Mouse (Mus musculus) forebrain, embryonic 12.5 days (tissue): ENCODE measurements around the gene Jarid2. TPM values are rescaled to one million over a fixed set of nuclear protein-coding genes. Genes with fewer than 3 reads are reported as not detected.

Experiments
- ATAC-seq: fragments of 200-750 bp; cut with Nextera tagmentation; 2 replicates; pipeline ENCODE4 v1.8.0; 2017; ENCODE audit warnings: moderate TSS enrichment; ENCODE audit not compliant: low FRiP score
- H3K27ac ChIP-seq: fragments of 300-500 bp; sonication (generic); 2 replicates; pipeline ENCODE4 v1.5.1; 2016; ENCODE audit warnings: mild to moderate bottlenecking
- H3K27me3 ChIP-seq: fragments of 300-500 bp; sonication (generic); 2 replicates; pipeline ENCODE4 v1.6.1; 2016; ENCODE audit warnings: mild to moderate bottlenecking
- H3K36me3 ChIP-seq: fragments of 300-500 bp; sonication (generic); replicated peaks from 2 replicates; pipeline ENCODE4 v1.6.1; 2016; ENCODE audit warnings: mild to moderate bottlenecking
- H3K4me1 ChIP-seq: fragments of 300-500 bp; sonication (generic); 2 replicates; pipeline ENCODE4 v1.6.1; 2016
- H3K4me2 ChIP-seq: fragments of 300-500 bp; sonication (generic); 2 replicates; pipeline ENCODE4 v1.6.1; 2016; ENCODE audit warnings: mild to moderate bottlenecking, moderate library complexity
- H3K4me3 ChIP-seq: fragments of 300-500 bp; sonication (generic); replicated peaks from 2 replicates; pipeline ENCODE4 v1.5.1; 2016; ENCODE audit warnings: mild to moderate bottlenecking
- H3K9ac ChIP-seq: fragments of 300-500 bp; sonication (generic); 2 replicates; pipeline ENCODE4 v1.6.1; 2016; ENCODE audit warnings: mild to moderate bottlenecking
- H3K9me3 ChIP-seq: fragments of 300-500 bp; sonication (generic); 2 replicates; pipeline ENCODE4 v1.6.1; 2016
- WGBS: fragments of 180-500 bp; shearing (Covaris S2); methylation state at CpG from one replicate; pipeline ENCODE4 v1.1.7; 2016; 5-methylcytosine and 5-hydroxymethylcytosine counted together
- polyA plus RNA-seq: library from polyadenylated mRNA; unstranded; fragments of >200 nt; fragmentation: Nextera tagmentation; extraction: Ambion mirVana; gene quantifications from 2 replicates; pipeline ENCODE4 v1.2.1, GENCODE M21; 2016

Jarid2 gene
- polyA plus RNA-seq, 1 experiment from 2014 or later: 67.3 TPM

GRCm38 (mm10) chr13:44913560-44913959 is 184.3 kb downstream of the Jarid2 start:
- Histone ChIP-seq H3K9me3 (no peaks in the 10 kb centered on the region), H3K9ac (no peak overlapping the region), H3K4me1 (peaks cover 6% of the 10 kb centered on the region; the same call in 1 of the 2 replicates), H3K4me2 (no peak overlapping the region), H3K27me3 (no peaks in the 10 kb centered on the region), H3K27ac (no peak overlapping the region), H3K36me3 (peaks cover 96% of the 10 kb centered on the region), H3K4me3 (no peak overlapping the region)
- 68% methylated on average over 7 of the region's 7 CpGs for WGBS
- no peak for ATAC-seq

- Histone ChIP-seq H3K27ac (no peak overlapping the region), H3K27me3 (no peaks in the 10 kb centered on the region), H3K4me2 (no peak overlapping the region), H3K9ac (no peak overlapping the region), H3K36me3 (peaks cover 99% of the 10 kb centered on the region), H3K9me3 (no peaks in the 10 kb centered on the region), H3K4me1 (peaks cover 3% of the 10 kb centered on the region; the same call in 1 of the 2 replicates), H3K4me3 (no peak overlapping the region)
- 95% methylated on average over 5 of the region's 5 CpGs for WGBS
- no peak for ATAC-seq
These were observed 186.1 kb downstream of the Jarid2 start for GRCm38 (mm10) chr13:44915382-44915781.

DNA sequence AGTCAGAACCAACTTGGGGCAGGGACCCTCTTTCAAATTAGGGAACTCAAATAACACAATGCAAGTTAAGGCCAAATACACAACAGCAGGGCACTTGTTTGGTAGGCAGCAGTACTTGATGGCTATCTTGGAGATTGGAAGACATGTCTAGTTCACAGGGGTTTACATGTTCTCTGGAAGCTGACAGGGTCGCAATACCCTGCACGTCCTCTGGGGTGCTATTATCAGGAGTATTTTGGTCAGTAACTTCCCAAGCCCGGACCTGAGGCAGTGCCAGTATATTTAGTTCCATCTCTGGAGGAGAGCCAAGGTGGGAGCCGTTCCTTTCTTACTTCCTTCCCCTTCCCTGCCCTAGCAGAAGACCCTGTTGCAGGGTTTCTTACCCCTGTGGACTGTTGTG is 186.7 kb downstream of the Jarid2 start:
- H3K4me1 ChIP-seq: peaks cover 3% of the 10 kb centered on the region; the same call in 1 of the 2 replicates
- WGBS: 81% methylated on average over 4 of the region's 4 CpGs
- no peaks in the 10 kb centered on the region for H3K9me3 ChIP-seq
- H3K27me3 ChIP-seq: no peaks in the 10 kb centered on the region
- no peak overlapping the region for H3K9ac ChIP-seq
- H3K4me3 ChIP-seq: no peak overlapping the region
- no peak for ATAC-seq
- H3K27ac ChIP-seq: no peak overlapping the region
- H3K36me3 ChIP-seq: peaks cover 99% of the 10 kb centered on the region
- no peak overlapping the region for H3K4me2 ChIP-seq

GRCm38 (mm10) chr13:44917202-44917601 is 187.9 kb downstream of the Jarid2 start:
- H3K36me3 ChIP-seq: peaks cover 99% of the 10 kb centered on the region
- H3K9ac ChIP-seq: no peak overlapping the region
- peaks cover 3% of the 10 kb centered on the region; the same call in 1 of the 2 replicates for H3K4me1 ChIP-seq
- H3K27ac ChIP-seq: no peak overlapping the region
- no peaks in the 10 kb centered on the region for H3K27me3 ChIP-seq
- no peak overlapping the region for H3K4me3 ChIP-seq
- no peaks in the 10 kb centered on the region for H3K9me3 ChIP-seq
- H3K4me2 ChIP-seq: no peak overlapping the region
- WGBS: 90% methylated on average over 4 of the region's 4 CpGs
- ATAC-seq: no peak

DNA sequence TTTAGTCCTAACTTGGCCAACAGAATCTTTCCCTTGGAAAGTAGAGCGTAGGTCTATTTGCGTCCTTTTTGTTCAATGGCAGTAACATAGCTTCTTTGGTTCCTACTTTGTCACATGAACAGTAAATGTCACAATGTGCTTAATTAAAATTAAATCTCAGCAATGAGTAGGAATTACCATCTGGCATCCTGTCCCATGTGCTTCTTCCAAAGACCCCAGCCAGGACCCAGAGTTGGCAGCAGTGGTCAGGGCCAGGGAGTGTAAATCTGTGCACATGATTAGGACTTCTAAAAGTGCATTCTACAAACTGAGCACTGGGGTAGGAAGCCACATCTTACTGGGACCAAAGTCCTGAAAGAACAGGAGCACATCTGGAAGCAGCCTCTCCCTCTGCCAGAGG is 189.0 kb downstream of the Jarid2 start:
- Histone ChIP-seq H3K4me3 (no peak overlapping the region), H3K4me1 (no peaks in the 10 kb centered on the region), H3K27ac (no peak overlapping the region), H3K9me3 (no peaks in the 10 kb centered on the region), H3K27me3 (no peaks in the 10 kb centered on the region), H3K36me3 (peaks cover 100% of the 10 kb centered on the region), H3K4me2 (no peak overlapping the region), H3K9ac (no peak overlapping the region)
- ATAC-seq: no peak
- 92% methylated on average over 2 of the region's 2 CpGs for WGBS

DNA sequence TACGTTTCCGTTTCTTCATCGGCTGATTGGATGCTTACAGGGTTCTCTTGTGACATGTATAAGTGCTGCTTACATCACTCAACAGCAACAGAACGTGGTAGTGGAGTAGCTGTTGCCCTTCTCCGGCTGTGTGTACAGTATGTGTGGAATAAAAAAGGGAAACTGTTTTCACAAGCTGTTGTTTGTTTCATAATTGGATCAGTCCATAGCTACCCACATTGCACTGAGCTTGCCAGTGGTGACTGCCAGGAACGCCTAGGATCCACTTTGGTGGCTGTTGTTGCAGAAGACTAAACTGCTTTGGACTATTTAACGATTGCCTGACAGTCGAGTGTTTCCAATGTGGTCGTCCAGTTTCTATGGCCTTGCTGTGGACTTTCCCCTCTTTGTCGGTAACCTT is 191.8 kb downstream of the Jarid2 start:
- peaks cover 98% of the 10 kb centered on the region for H3K36me3 ChIP-seq
- 76% methylated on average over 10 of the region's 10 CpGs for WGBS
- H3K9ac ChIP-seq: no peak overlapping the region
- H3K27ac ChIP-seq: no peak overlapping the region
- no peaks in the 10 kb centered on the region for H3K4me1 ChIP-seq
- H3K4me3 ChIP-seq: no peak overlapping the region
- H3K4me2 ChIP-seq: no peak overlapping the region
- H3K27me3 ChIP-seq: no peaks in the 10 kb centered on the region
- no peaks in the 10 kb centered on the region for H3K9me3 ChIP-seq
- ATAC-seq: no peak

GRCm38 (mm10) chr13:44921721-44922120 is 192.4 kb downstream of the Jarid2 start:
- no peak overlapping the region for H3K9ac ChIP-seq
- H3K36me3 ChIP-seq: peaks cover 94% of the 10 kb centered on the region
- H3K27ac ChIP-seq: no peak overlapping the region
- H3K9me3 ChIP-seq: no peaks in the 10 kb centered on the region
- no peak overlapping the region for H3K4me2 ChIP-seq
- no peak for ATAC-seq
- no peak overlapping the region for H3K4me3 ChIP-seq
- WGBS: 96% methylated on average over 5 of the region's 5 CpGs
- no peaks in the 10 kb centered on the region for H3K27me3 ChIP-seq
- no peaks in the 10 kb centered on the region for H3K4me1 ChIP-seq

DNA sequence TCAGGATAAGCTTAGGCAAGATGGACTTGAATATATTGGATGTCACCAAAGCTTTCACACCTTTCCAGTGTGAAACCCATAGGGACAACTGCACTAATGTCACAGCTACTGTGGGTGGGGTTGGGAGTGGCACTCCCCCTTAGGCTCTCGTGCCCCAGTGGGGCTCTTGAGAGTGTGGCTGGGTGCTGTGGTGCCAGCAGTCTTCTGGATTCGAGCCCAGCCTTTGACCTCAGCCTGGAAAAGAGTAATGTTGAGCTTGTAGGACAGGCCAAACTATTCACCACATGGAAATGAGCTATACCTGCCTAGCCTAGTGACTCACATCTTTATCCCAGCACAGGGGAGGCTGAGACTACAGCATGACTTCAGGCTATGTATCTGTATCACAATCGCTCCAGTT is 194.8 kb downstream of the Jarid2 start:
- Histone ChIP-seq H3K9me3 (no peaks in the 10 kb centered on the region), H3K4me1 (no peaks in the 10 kb centered on the region), H3K4me2 (no peak overlapping the region), H3K36me3 (peaks cover 86% of the 10 kb centered on the region), H3K27ac (no peak overlapping the region), H3K4me3 (no peak overlapping the region), H3K9ac (no peak overlapping the region), H3K27me3 (no peaks in the 10 kb centered on the region)
- WGBS: 86% methylated on average over 3 of the region's 3 CpGs
- ATAC-seq: no peak

DNA sequence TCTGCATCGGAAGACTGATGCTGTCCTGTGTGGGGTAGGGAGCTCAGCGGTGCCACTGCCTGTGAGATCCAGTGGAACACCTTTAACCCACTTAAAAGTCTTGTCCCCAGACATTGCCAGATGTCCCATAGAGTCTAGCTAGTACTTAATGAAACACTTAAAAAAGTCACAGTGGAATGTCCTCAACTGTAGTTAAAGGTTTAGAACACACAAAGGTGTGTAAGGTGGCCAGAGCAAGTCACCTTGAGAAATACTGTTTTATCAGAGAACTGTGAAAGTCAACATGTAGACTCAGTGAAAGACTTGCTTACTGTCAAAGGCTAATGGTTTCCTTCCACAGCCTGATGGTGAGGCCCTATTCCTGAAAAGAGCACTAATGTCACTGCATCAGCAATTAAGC is 195.9 kb downstream of the Jarid2 start:
- no peaks in the 10 kb centered on the region for H3K9me3 ChIP-seq
- no peak overlapping the region for H3K4me3 ChIP-seq
- no peak for ATAC-seq
- no peak overlapping the region for H3K9ac ChIP-seq
- no peaks in the 10 kb centered on the region for H3K4me1 ChIP-seq
- H3K27me3 ChIP-seq: no peaks in the 10 kb centered on the region
- H3K36me3 ChIP-seq: peaks cover 75% of the 10 kb centered on the region
- no peak overlapping the region for H3K27ac ChIP-seq
- no peak overlapping the region for H3K4me2 ChIP-seq
- 82% methylated on average over 2 of the region's 2 CpGs for WGBS

- Histone ChIP-seq H3K36me3 (peaks cover 68% of the 10 kb centered on the region), H3K4me3 (no peak overlapping the region), H3K9me3 (no peaks in the 10 kb centered on the region), H3K4me2 (no peak overlapping the region), H3K4me1 (no peaks in the 10 kb centered on the region), H3K9ac (no peak overlapping the region), H3K27ac (no peak overlapping the region), H3K27me3 (no peaks in the 10 kb centered on the region)
- no peak for ATAC-seq
- WGBS: 75% methylated on average over 2 of the region's 2 CpGs
These were observed 197.0 kb downstream of the Jarid2 start for GRCm38 (mm10) chr13:44926311-44926710.

- H3K27me3 ChIP-seq: no peaks in the 10 kb centered on the region
- no peak overlapping the region for H3K4me3 ChIP-seq
- WGBS: 78% methylated on average over 18 of the region's 18 CpGs
- peaks cover 16% of the 10 kb centered on the region; the same call in 1 of the 2 replicates for H3K36me3 ChIP-seq
- H3K9me3 ChIP-seq: no peaks in the 10 kb centered on the region
- H3K27ac ChIP-seq: 0 out of 2 replicates have a peak overlapping the region, but pooled peaks have one; percentile 46
- no peak overlapping the region for H3K4me2 ChIP-seq
- H3K9ac ChIP-seq: no peak overlapping the region
- no peak for ATAC-seq
- H3K4me1 ChIP-seq: peaks cover 19% of the 10 kb centered on the region
These were observed 203.3 kb downstream of the Jarid2 start for GRCm38 (mm10) chr13:44932307-44933264.

- Histone ChIP-seq H3K9ac (no peak overlapping the region), H3K36me3 (0 out of 2 replicates have a peak, but pooled peaks cover 8% of the 10 kb centered on the region), H3K4me3 (no peak overlapping the region), H3K9me3 (no peaks in the 10 kb centered on the region), H3K27ac (no peak overlapping the region), H3K4me2 (no peak overlapping the region), H3K27me3 (no peaks in the 10 kb centered on the region), H3K4me1 (peaks cover 19% of the 10 kb centered on the region)
- ATAC-seq: no peak
- WGBS: 53% methylated on average over 7 of the region's 7 CpGs
These were observed 204.3 kb downstream of the Jarid2 start for GRCm38 (mm10) chr13:44933575-44933974.

DNA sequence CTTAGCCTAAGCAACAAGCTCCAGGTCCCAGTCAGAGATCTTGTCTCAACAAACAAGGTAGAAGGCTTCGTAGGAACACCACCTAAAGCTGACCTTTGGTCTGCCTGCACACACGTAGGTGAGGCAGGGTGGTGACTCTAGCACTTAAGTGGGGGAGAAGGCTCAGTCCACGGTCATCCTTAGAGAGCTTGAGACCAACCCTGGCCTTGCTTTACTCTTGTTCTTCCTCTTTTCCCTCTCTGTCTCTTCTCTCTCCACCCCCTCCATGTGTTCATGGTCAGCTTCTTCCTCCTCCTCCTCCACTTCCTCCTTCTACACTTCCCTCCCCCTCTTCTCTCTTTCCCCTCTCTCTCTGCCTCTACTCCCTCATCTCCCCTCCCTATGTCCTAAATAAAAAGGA is 208.4 kb downstream of the Jarid2 start:
- WGBS: 94% methylated on average over 3 of the region's 3 CpGs
- no peak overlapping the region for H3K27ac ChIP-seq
- H3K4me3 ChIP-seq: no peak overlapping the region
- H3K9me3 ChIP-seq: no peaks in the 10 kb centered on the region
- H3K36me3 ChIP-seq: peaks cover 3% of the 10 kb centered on the region; the same call in 1 of the 2 replicates
- H3K9ac ChIP-seq: no peak overlapping the region
- peaks cover 25% of the 10 kb centered on the region for H3K4me1 ChIP-seq
- no peaks in the 10 kb centered on the region for H3K27me3 ChIP-seq
- no peak overlapping the region for H3K4me2 ChIP-seq
- ATAC-seq: no peak
